Mouse (Mus musculus): ENCODE measurements around the gene Slc10a7. TPM values are rescaled to one million over a fixed set of nuclear protein-coding genes. Genes with fewer than 3 reads are reported as not detected.

Slc10a7 gene
- polyA plus RNA-seq, 1 experiment from 2014 or later = 19.7 TPM

DNA sequence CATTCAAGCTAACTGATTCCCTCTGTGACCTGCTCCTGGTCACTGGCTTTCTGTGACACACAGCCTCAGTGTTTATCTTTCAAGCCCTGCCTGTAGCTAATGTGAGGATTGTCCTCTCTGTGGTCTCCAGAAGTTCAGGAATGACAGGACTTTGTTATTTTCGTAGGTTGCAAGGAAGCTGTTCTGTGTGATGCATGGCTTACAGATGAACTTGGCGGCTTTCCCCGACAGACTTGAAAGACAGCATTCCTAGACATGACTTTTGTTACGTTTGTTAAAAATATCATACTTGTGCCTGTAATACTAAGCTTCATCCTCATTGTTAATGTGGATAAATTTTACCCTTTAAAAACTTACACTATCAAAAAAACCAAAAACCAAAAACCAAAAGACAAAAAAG lies 138.7 kb downstream of the Slc10a7 start:
- no peak overlapping the region for H3K9ac ChIP-seq
- peak overlapping the region; percentile 65; the same call in 1 of the 2 replicates for H3K27ac ChIP-seq (replicated peaks)
- no peak for ATAC-seq (ENCODE audit: insufficient number of reproducible peaks, low FRiP score, low TSS enrichment, low read depth)
- no peaks in the 10 kb centered on the region for H3K36me3 ChIP-seq
- 38% methylated on average over 4 of the region's 4 CpGs for WGBS
- H3K9me3 ChIP-seq (replicated peaks) = no peaks in the 10 kb centered on the region
- no peaks in the 10 kb centered on the region for H3K27me3 ChIP-seq
- H3K4me3 ChIP-seq (replicated peaks) = no peak overlapping the region
- peaks cover 21% of the 10 kb centered on the region for H3K4me1 ChIP-seq
- no peak overlapping the region for H3K4me2 ChIP-seq (replicated peaks)

GRCm38 (mm10) chr8:78648918-78649317 lies 139.8 kb downstream of the Slc10a7 start:
- Histone ChIP-seq H3K27ac (replicated peaks) (no peak overlapping the region), H3K27me3 (no peaks in the 10 kb centered on the region), H3K36me3 (no peaks in the 10 kb centered on the region), H3K4me3 (replicated peaks) (no peak overlapping the region), H3K9ac (no peak overlapping the region), H3K4me1 (peaks cover 22% of the 10 kb centered on the region), H3K9me3 (replicated peaks) (no peaks in the 10 kb centered on the region), H3K4me2 (replicated peaks) (no peak overlapping the region)
- 11% methylated on average over 7 of the region's 7 CpGs for WGBS
- ATAC-seq (ENCODE audit: insufficient number of reproducible peaks, low FRiP score, low TSS enrichment, low read depth) = no peak

GRCm38 (mm10) chr8:78651670-78652069 lies 142.5 kb downstream of the Slc10a7 start:
- Histone ChIP-seq H3K9me3 (replicated peaks) (no peaks in the 10 kb centered on the region), H3K27me3 (no peaks in the 10 kb centered on the region), H3K4me1 (peaks cover 26% of the 10 kb centered on the region), H3K4me3 (replicated peaks) (no peak overlapping the region), H3K27ac (replicated peaks) (no peak overlapping the region), H3K4me2 (replicated peaks) (no peak overlapping the region), H3K36me3 (no peaks in the 10 kb centered on the region), H3K9ac (no peak overlapping the region)
- 61% methylated on average over 3 of the region's 3 CpGs for WGBS
- ATAC-seq (ENCODE audit: insufficient number of reproducible peaks, low FRiP score, low TSS enrichment, low read depth) = no peak

DNA sequence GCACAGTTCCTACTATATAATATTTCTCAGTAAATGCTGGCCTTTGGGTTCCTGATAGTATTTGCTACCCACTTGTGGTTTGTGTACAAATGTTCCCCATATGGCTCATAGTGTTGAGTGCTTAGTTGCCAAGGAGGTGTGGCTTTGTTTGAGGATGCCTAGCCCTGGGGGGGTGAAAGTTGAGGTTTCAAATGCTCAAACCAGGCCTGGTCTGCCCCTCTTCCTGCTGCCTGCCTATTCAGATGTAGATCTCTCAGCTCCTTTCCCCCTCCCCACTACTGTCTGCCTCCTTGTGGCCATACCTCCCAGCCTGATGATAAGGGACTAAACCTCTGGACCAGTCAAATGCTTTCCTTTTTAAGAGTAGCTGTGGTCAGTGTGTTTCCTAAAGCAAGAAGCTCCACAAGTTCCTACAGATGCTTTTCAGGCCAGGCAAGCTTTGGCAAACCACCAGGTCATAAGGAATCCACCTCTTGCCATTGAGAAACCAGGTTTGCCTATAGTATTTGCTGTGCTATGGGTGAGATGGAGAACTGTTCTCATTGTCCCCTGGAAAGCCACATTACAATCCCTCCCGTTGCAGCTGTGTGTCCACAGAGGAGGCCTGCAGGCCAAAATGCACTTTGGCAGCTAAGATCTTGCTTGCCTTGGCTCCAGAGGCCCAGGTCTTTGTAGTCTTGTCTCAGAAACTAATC lies 146.4 kb downstream of the Slc10a7 start:
- H3K36me3 ChIP-seq = no peaks in the 10 kb centered on the region
- WGBS = 20% methylated on average over 1 of the region's 1 CpGs
- no peaks in the 10 kb centered on the region for H3K27me3 ChIP-seq
- no peak overlapping the region for H3K4me3 ChIP-seq (replicated peaks)
- peak overlapping the region; percentile 55 for H3K27ac ChIP-seq (replicated peaks)
- no peaks in the 10 kb centered on the region for H3K9me3 ChIP-seq (replicated peaks)
- H3K4me1 ChIP-seq = peaks cover 13% of the 10 kb centered on the region; the same call in 1 of the 2 replicates
- no peak overlapping the region for H3K4me2 ChIP-seq (replicated peaks)
- ATAC-seq (ENCODE audit: insufficient number of reproducible peaks, low FRiP score, low TSS enrichment, low read depth) = no peak
- H3K9ac ChIP-seq = no peak overlapping the region

- Histone ChIP-seq H3K4me1 (peaks cover 13% of the 10 kb centered on the region; the same call in 1 of the 2 replicates), H3K36me3 (no peaks in the 10 kb centered on the region), H3K4me3 (replicated peaks) (no peak overlapping the region), H3K4me2 (replicated peaks) (no peak overlapping the region), H3K27me3 (no peaks in the 10 kb centered on the region), H3K27ac (replicated peaks) (no peak overlapping the region), H3K9ac (no peak overlapping the region), H3K9me3 (replicated peaks) (no peaks in the 10 kb centered on the region)
- no peak for ATAC-seq (ENCODE audit: insufficient number of reproducible peaks, low FRiP score, low TSS enrichment, low read depth)
- WGBS = 79% methylated on average over 10 of the region's 10 CpGs
Observed at GRCm38 (mm10) chr8:78656700-78657370, 147.7 kb downstream of the Slc10a7 start.

DNA sequence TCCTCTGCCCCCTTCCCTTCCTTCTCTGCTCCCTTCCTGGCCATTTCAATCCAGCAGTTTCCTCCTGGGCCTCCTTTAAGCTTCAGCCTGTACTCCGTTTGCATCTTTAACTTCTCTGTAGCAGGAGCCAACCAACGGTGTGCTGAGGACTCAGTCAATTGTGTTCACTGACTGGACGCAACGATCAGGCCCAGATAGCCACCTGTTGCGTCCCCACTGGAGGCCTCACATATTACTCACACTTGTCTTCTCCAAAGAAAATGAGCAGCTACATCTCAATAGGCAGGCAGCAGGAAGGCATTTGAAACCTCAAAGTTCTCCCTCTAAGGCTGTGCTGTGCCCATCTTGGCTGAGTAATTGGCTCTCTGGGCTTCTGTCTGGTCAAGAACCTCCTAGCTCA lies 149.0 kb downstream of the Slc10a7 start:
- Histone ChIP-seq H3K4me3 (replicated peaks) (no peak overlapping the region), H3K4me1 (peaks cover 9% of the 10 kb centered on the region; the same call in 1 of the 2 replicates), H3K27ac (replicated peaks) (no peak overlapping the region), H3K27me3 (no peaks in the 10 kb centered on the region), H3K9ac (no peak overlapping the region), H3K36me3 (no peaks in the 10 kb centered on the region), H3K9me3 (replicated peaks) (no peaks in the 10 kb centered on the region), H3K4me2 (replicated peaks) (no peak overlapping the region)
- ATAC-seq (ENCODE audit: insufficient number of reproducible peaks, low FRiP score, low TSS enrichment, low read depth) = no peak
- 90% methylated on average over 5 of the region's 5 CpGs for WGBS

DNA sequence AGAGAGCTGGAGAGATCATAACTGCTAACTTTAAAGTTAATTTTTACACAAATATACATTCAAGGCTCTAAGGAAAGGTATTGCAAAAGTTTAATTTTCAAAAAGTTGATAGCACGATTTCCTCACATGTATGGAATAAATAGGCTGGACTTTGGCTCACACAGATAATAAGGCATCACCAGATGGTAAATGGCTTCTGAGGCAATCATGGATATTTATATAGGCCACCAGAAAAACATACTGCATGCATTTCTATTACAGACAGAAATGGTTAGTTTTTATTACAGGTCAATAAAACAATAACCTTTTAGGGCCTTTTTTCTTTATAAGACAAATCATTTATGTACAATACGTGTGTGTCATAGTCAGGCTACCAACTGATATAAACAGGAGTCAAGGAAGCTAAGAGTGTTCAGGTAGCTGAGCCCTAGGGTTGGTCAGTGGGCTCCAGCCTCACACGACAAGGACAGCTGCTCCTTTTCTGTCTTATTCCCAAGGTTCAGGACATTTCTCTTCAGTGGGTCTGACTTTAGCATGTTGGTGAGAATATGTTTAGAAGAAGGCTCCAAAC lies 150.6 kb downstream of the Slc10a7 start:
- H3K4me3 ChIP-seq (replicated peaks) = no peak overlapping the region
- H3K27ac ChIP-seq (replicated peaks) = no peak overlapping the region
- no peaks in the 10 kb centered on the region for H3K9me3 ChIP-seq (replicated peaks)
- H3K4me2 ChIP-seq (replicated peaks) = no peak overlapping the region
- H3K27me3 ChIP-seq = no peaks in the 10 kb centered on the region
- no peaks in the 10 kb centered on the region for H3K36me3 ChIP-seq
- no peak overlapping the region for H3K9ac ChIP-seq
- no peak for ATAC-seq (ENCODE audit: insufficient number of reproducible peaks, low FRiP score, low TSS enrichment, low read depth)
- peaks cover 9% of the 10 kb centered on the region; the same call in 1 of the 2 replicates for H3K4me1 ChIP-seq
- WGBS = 93% methylated on average over 3 of the region's 3 CpGs

DNA sequence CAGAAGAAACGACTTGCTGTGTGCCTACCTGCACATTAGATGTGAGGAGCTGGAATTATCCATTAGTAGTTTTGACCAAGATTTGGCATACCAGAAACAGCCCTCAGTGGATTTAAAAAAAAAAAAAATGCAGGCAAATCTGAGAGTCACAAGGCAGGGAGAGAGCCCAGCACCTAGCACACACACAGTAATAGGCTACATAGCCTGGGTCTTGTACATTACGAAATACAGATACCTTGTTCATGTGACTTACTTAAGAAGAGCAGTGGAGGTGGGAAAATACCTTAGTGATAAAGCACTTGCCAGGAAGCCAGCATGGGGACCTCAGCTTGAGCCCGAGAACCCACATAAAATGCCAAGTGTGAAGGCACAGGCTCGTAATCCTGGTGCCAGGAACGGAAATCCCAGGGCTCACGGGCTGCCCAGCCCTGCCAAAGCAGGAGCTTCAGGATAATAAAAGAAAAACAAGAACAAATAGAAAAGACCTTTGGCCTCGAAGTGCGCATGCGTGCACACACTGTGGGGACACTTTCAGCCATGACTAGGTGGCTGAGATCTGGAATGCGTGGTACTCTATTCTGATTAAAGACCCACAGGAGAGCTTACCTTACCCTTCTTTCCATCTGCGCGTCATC lies 155.3 kb downstream of the Slc10a7 start:
- no peak overlapping the region for H3K27ac ChIP-seq (replicated peaks)
- H3K9ac ChIP-seq = no peak overlapping the region
- ATAC-seq (ENCODE audit: insufficient number of reproducible peaks, low FRiP score, low TSS enrichment, low read depth) = no peak
- 91% methylated on average over 12 of the region's 12 CpGs for WGBS
- H3K36me3 ChIP-seq = no peaks in the 10 kb centered on the region
- no peaks in the 10 kb centered on the region for H3K27me3 ChIP-seq
- H3K4me2 ChIP-seq (replicated peaks) = no peak overlapping the region
- no peaks in the 10 kb centered on the region for H3K4me1 ChIP-seq
- no peak overlapping the region for H3K4me3 ChIP-seq (replicated peaks)
- no peaks in the 10 kb centered on the region for H3K9me3 ChIP-seq (replicated peaks)

DNA sequence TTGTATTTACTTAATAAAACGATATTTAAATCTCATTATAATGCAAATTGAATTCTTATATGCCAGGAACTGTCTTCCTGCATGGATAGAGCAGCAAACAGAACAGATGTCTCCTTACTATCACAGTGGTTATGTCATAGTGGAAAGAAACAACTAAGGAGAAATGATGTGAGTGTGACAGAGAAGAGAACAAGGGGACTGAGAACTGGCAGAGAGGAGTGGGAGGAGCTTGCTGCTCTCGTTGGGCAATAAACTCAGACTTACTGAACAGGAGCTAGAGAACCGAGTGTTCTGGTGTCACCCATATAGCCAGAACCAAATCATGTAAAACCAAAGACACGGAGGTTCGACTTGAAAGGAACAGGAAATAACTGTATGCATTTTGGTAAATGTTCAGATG lies 158.3 kb downstream of the Slc10a7 start:
- Histone ChIP-seq H3K9ac (no peak overlapping the region), H3K4me1 (no peaks in the 10 kb centered on the region), H3K9me3 (replicated peaks) (no peaks in the 10 kb centered on the region), H3K4me2 (replicated peaks) (no peak overlapping the region), H3K27me3 (no peaks in the 10 kb centered on the region), H3K27ac (replicated peaks) (no peak overlapping the region), H3K4me3 (replicated peaks) (no peak overlapping the region), H3K36me3 (no peaks in the 10 kb centered on the region)
- no peak for ATAC-seq (ENCODE audit: insufficient number of reproducible peaks, low FRiP score, low TSS enrichment, low read depth)
- 84% methylated on average over 5 of the region's 5 CpGs for WGBS

DNA sequence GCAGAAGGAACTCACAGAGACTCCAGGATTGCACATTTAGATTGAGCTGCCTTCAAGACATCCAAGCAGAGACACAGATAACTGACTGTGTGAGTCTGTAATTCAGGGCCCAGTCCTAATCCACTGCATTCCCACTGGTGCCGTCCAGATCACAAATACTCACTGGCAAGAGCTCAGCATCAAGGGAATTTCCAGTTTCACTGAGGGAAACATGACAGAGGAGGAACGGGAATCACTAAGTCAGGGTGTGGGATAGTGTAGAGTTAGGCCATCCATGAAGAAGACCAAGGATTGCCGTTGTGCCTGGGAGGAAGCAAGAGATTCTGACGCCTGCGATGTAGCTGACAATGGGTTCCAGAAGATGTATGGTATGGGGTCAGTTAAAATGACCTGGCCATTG lies 159.1 kb downstream of the Slc10a7 start:
- no peak overlapping the region for H3K4me3 ChIP-seq (replicated peaks)
- H3K9ac ChIP-seq = no peak overlapping the region
- WGBS = 89% methylated on average over 5 of the region's 5 CpGs
- no peaks in the 10 kb centered on the region for H3K27me3 ChIP-seq
- no peak for ATAC-seq (ENCODE audit: insufficient number of reproducible peaks, low FRiP score, low TSS enrichment, low read depth)
- no peak overlapping the region for H3K4me2 ChIP-seq (replicated peaks)
- H3K27ac ChIP-seq (replicated peaks) = no peak overlapping the region
- H3K4me1 ChIP-seq = no peaks in the 10 kb centered on the region
- no peaks in the 10 kb centered on the region for H3K36me3 ChIP-seq
- H3K9me3 ChIP-seq (replicated peaks) = no peaks in the 10 kb centered on the region

- WGBS = 94% methylated on average over 7 of the region's 7 CpGs
- Histone ChIP-seq H3K4me3 (replicated peaks) (no peak overlapping the region), H3K4me1 (no peaks in the 10 kb centered on the region), H3K27me3 (no peaks in the 10 kb centered on the region), H3K9ac (no peak overlapping the region), H3K27ac (replicated peaks) (no peak overlapping the region), H3K4me2 (replicated peaks) (no peak overlapping the region), H3K36me3 (no peaks in the 10 kb centered on the region), H3K9me3 (replicated peaks) (no peaks in the 10 kb centered on the region)
- no peak for ATAC-seq (ENCODE audit: insufficient number of reproducible peaks, low FRiP score, low TSS enrichment, low read depth)
Observed at GRCm38 (mm10) chr8:78670241-78670640, 161.1 kb downstream of the Slc10a7 start.
